Mouse (Mus musculus): Measurements from ENCODE around the gene Fat4.

DNA sequence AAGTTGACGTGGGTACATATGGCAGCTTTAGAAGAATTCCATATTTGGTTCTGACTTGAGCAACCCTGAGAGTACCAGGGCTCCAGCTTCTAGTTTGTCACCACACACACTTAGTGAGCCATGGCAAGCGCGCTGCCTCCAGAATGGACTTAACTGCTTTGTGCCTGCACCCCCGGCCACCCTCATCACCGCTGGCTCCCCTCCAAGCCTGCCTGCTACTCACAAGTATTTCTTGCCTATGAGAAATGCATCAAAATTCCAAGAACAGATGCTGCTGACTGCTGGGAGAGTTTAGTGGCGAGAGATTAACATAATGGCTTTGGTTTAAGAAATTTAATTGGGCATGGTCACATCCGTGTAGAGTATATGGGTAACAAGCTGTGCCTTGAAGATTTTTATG lies 48.0 kb downstream of the Fat4 start:
- TF ChIP-seq CTCF (IDR thresholded peaks at IDR 0.05; ENCODE audit: low read depth, low read length) = no peak
- TF ChIP-seq POLR2A (IDR thresholded peaks at IDR 0.05; ENCODE audit: borderline replicate concordance, low read depth, low read length) = no peak

Measured in bone marrow macrophage, adult 2 months (primary cell).